Mouse (Mus musculus): ENCODE data around the gene Pcdh19. TPM values are rescaled to one million over a fixed set of nuclear protein-coding genes. Genes with fewer than 3 reads are reported as not detected.

Pcdh19 gene
- polyA plus RNA-seq, 1 experiment from 2014 or later = 3.2 TPM

GRCm38 (mm10) chrX:133575601-133576382, 113.0 kb downstream of the Pcdh19 start:
- Histone ChIP-seq H3K27ac (ENCODE audit: low read length) (no peak overlapping the region), H3K9me3 (replicated peaks; ENCODE audit: control insufficient read depth, low read length) (no peaks in the 10 kb centered on the region), H3K4me1 (ENCODE audit: control insufficient read depth, insufficient read depth, low read length) (no peaks in the 10 kb centered on the region), H3K4me2 (ENCODE audit: low read depth, low read length) (no peak overlapping the region), H3K4me3 (replicated peaks; ENCODE audit: low read length) (no peak overlapping the region), H3K27me3 (ENCODE audit: control insufficient read depth, insufficient read depth, low read length) (no peaks in the 10 kb centered on the region), H3K9ac (ENCODE audit: low read length) (no peak overlapping the region), H3K36me3 (ENCODE audit: control insufficient read depth, insufficient read depth, low read length) (no peaks in the 10 kb centered on the region)
- ATAC-seq (ENCODE audit: insufficient read depth, low FRiP score) = no peak
- WGBS = 69% methylated on average over 4 of the region's 4 CpGs

GRCm38 (mm10) chrX:133565355-133565754, 123.4 kb downstream of the Pcdh19 start:
- Histone ChIP-seq H3K36me3 (ENCODE audit: control insufficient read depth, insufficient read depth, low read length) (no peaks in the 10 kb centered on the region), H3K9ac (ENCODE audit: low read length) (no peak overlapping the region), H3K4me1 (ENCODE audit: control insufficient read depth, insufficient read depth, low read length) (no peaks in the 10 kb centered on the region), H3K4me3 (replicated peaks; ENCODE audit: low read length) (no peak overlapping the region), H3K9me3 (replicated peaks; ENCODE audit: control insufficient read depth, low read length) (no peaks in the 10 kb centered on the region), H3K27me3 (ENCODE audit: control insufficient read depth, insufficient read depth, low read length) (no peaks in the 10 kb centered on the region), H3K4me2 (ENCODE audit: low read depth, low read length) (no peak overlapping the region), H3K27ac (ENCODE audit: low read length) (no peak overlapping the region)
- ATAC-seq (ENCODE audit: insufficient read depth, low FRiP score) = no peak
- 77% methylated on average over 2 of the region's 2 CpGs for WGBS

Other genes starting within 250 kb of the Pcdh19 start
- 2.9 and 4.3 TPM in 2 replicates for gene Tnmd, start 162.0 kb upstream of the Pcdh19 start, polyA plus RNA-seq (2015; fragmentation: Nextera tagmentation; extraction: Ambion mirVana)
- gene Tspan6, start 209.4 kb upstream of the Pcdh19 start, polyA plus RNA-seq (2015; fragmentation: Nextera tagmentation; extraction: Ambion mirVana) = 114 and 115 TPM in 2 replicates
- 8.4 and 10.5 TPM in 2 replicates for gene Srpx2, start 219.4 kb upstream of the Pcdh19 start, polyA plus RNA-seq (2015; fragmentation: Nextera tagmentation; extraction: Ambion mirVana)